Mouse (Mus musculus): ENCODE measurements at regions not wholly inside any gene's neighbourhood (a gene's known extent, or its start where the extent isn't known, plus 50 kb on each side); places are given as distances from the start of the nearest gene placed in this dataset.

DNA sequence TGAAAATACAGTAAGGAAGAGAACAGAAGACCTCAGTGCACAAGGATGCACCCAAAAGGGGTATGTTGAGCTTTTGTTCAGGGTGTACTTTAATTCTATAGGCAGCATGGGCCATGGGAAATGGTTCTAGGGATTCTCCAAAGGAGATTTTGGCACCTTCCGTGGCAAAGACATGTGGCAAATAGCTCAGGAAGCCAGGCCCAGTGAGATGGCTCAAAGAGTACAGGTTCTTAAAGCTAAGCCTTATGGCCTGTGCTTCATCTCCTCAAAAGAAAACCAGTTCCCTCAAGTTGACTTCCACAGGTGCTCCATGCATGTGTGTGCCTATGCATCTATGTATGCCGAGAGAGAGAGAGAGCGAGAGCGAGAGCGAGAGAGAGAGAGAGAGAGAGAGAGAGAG, 112.1 kb downstream of the 3110018I06Rik start:
- Histone ChIP-seq H3K27me3 (no peaks in the 10 kb centered on the region), H3K4me2 (replicated peaks) (no peak overlapping the region), H3K4me3 (no peak overlapping the region), H3K27ac (no peak overlapping the region), H3K4me1 (no peaks in the 10 kb centered on the region), H3K9me3 (replicated peaks) (no peaks in the 10 kb centered on the region), H3K9ac (no peak overlapping the region), H3K36me3 (no peaks in the 10 kb centered on the region)
- no peak for ATAC-seq (ENCODE audit: low FRiP score)
- 94% methylated on average over 5 of the region's 5 CpGs for WGBS

DNA sequence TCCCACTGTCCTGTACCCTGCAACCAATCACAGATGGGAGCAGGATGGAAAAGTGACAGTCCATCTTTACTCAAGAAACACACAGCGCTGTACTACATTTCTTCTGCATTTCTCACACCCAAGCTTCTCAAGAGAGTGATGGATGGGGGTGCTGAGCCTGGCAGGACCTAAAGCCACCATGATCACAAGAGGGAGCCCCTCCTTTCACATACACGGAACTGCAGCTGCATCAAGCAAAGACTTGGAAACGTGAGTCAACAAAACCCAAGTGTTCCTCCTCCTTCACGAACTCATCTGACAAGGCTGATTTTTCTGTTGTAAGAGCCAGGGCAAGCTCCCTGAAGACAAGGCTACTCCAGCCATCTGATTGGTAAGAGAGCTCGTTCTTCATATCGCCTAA, 120.5 kb downstream of the 3110018I06Rik start:
- Histone ChIP-seq H3K27me3 (no peaks in the 10 kb centered on the region), H3K27ac (no peak overlapping the region), H3K4me2 (replicated peaks) (no peak overlapping the region), H3K36me3 (no peaks in the 10 kb centered on the region), H3K4me3 (no peak overlapping the region), H3K9ac (no peak overlapping the region), H3K4me1 (no peaks in the 10 kb centered on the region), H3K9me3 (replicated peaks) (no peaks in the 10 kb centered on the region)
- ATAC-seq (ENCODE audit: low FRiP score) = no peak
- WGBS = 78% methylated on average over 6 of the region's 6 CpGs

DNA sequence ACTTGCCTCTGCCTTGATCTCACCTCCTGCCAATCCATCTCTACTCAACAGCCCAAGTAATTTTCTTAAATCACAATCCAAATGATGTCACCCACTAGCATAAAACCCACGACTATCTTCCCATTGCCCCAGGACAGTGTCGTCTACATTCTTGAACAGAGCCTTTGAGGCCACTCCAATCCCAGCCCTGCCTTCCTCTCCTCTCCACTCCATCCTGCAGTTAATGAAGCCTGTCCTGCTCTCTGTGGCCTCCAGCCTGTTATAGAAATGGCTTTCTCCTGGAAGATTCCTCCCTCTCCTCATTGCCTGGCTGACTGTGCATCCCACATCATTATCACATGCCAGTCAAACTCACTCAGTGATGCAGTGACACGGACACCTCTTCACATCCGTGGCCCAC, 121.6 kb downstream of the 3110018I06Rik start:
- Histone ChIP-seq H3K27ac (no peak overlapping the region), H3K9ac (no peak overlapping the region), H3K9me3 (replicated peaks) (no peaks in the 10 kb centered on the region), H3K4me3 (no peak overlapping the region), H3K36me3 (no peaks in the 10 kb centered on the region), H3K4me1 (no peaks in the 10 kb centered on the region), H3K4me2 (replicated peaks) (no peak overlapping the region), H3K27me3 (no peaks in the 10 kb centered on the region)
- 87% methylated on average over 4 of the region's 4 CpGs for WGBS
- ATAC-seq (ENCODE audit: low FRiP score) = no peak

DNA sequence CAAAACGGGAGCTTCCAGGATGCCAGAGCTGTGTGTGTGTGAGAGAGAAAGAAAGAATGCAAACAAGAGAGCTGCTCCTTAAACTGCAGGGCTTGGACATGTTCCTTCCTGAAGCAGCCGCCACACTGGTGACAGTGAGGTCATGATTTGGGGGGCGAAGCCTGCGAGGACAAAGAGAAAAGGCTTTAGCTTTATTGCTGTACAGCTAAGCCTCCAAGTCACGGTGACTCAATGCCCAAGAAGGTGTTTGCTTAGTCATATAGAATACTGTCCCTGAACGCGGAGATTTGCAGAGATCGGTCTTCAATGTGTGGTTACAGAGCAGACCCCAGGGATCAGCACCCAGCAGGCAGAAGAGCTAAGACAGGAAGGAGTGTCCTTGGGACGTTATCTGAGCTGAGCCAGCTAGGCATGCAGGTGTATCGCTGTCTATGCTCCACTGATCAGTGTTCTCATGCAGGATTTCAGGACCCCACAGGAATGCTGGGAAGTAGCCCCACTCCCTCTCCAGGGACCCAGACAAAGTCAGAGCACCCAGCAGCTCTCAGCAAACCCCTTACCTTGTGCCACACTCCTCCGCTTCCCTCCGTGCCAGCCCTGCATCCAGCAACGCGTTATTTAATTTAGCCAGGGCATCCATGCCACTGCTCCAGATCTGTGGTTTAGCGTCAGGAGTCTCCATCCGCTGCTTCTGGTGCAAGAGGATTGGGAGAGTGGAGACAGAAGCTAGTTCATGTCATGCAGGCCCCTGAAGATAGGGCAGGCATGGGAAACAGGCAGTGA, 129.0 kb downstream of the 3110018I06Rik start:
- 80% methylated on average over 16 of the region's 16 CpGs for WGBS
- ATAC-seq (ENCODE audit: low FRiP score) = no peak
- Histone ChIP-seq H3K9me3 (replicated peaks) (no peaks in the 10 kb centered on the region), H3K36me3 (no peaks in the 10 kb centered on the region), H3K4me3 (no peak overlapping the region), H3K27me3 (no peaks in the 10 kb centered on the region), H3K4me2 (replicated peaks) (no peak overlapping the region), H3K4me1 (no peaks in the 10 kb centered on the region), H3K9ac (no peak overlapping the region), H3K27ac (no peak overlapping the region)

DNA sequence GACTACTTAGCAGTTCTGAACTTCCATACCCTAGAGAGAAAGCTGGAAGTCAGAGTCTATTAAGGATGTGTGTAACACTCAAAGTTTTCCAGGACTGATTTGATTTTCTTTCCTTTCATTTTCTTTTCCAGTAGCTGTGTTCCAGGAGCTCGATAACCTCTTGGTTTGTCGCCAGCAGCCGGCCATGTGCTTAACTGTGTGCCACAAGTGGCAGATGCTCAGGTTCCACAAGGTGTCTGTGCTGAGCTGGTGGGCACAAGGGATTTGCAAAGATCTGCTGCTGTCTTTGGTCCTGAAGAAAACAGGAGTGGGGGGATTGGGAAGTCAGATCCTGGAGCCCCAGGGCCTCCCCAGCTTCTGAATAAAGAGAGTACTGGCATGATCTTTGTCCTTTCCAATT, 136.0 kb downstream of the 3110018I06Rik start:
- Histone ChIP-seq H3K4me2 (replicated peaks) (no peak overlapping the region), H3K27me3 (no peaks in the 10 kb centered on the region), H3K4me1 (peaks cover 5% of the 10 kb centered on the region; the same call in 1 of the 2 replicates), H3K4me3 (no peak overlapping the region), H3K36me3 (no peaks in the 10 kb centered on the region), H3K27ac (no peak overlapping the region), H3K9me3 (replicated peaks) (no peaks in the 10 kb centered on the region), H3K9ac (no peak overlapping the region)
- WGBS = 72% methylated on average over 3 of the region's 3 CpGs
- no peak for ATAC-seq (ENCODE audit: low FRiP score)

DNA sequence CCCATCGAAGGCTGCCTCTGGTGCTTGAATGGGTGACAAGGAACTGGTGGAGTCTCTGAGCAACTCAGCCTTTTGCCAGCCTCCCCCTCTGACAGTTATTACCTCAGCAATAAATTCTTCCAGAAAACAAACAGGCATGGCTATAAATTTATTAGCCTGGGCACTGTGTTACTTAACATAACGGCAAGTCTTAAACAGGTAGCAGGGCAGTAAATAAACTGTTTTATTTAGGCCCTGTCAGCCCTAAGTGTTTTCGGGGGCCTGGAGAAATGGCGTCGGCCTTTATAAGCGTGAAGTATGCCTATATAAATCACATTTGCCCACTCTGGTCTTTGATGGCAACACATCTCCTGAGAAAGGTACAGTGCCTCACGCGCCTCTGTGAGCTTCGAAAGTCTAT, 159.6 kb downstream of the 3110018I06Rik start:
- no peak overlapping the region for H3K9ac ChIP-seq
- H3K4me3 ChIP-seq = no peak overlapping the region
- no peak overlapping the region for H3K27ac ChIP-seq
- no peak for ATAC-seq (ENCODE audit: low FRiP score)
- H3K27me3 ChIP-seq = no peaks in the 10 kb centered on the region
- H3K4me2 ChIP-seq (replicated peaks) = no peak overlapping the region
- WGBS = 93% methylated on average over 9 of the region's 9 CpGs
- H3K36me3 ChIP-seq = no peaks in the 10 kb centered on the region
- H3K4me1 ChIP-seq = peaks cover 9% of the 10 kb centered on the region
- no peaks in the 10 kb centered on the region for H3K9me3 ChIP-seq (replicated peaks)

DNA sequence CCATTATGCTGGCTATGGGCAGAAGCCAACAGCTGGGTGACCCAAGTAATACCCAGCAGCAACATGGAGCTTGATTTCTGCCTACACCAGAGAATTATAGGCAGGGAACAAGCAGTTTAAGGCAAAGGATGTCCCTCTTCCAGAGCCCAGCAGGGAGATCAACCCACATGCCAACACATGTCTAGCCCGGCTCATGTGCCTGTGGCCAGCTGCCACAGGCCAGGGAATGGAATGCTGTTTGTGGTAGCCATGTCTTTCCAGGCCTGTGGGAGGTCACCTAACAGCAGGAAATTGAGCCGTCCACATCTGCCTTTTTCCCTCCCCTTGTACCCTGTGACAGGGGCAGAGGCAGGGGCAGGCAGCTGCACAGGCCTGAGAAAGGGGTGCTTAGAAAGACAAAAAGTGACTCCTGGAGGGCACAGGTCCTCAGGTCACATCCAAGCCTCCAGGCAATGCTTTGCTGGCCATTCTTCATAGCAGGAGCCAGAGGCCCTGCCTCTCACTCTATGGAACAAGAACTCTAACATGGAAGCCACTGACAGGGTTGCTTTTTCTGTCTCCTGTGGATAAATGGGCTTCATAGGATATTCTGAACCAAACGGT, 163.8 kb downstream of the 3110018I06Rik start:
- WGBS = 28% methylated on average over 3 of the region's 3 CpGs
- Histone ChIP-seq H3K4me2 (replicated peaks) (no peak overlapping the region), H3K9ac (no peak overlapping the region)

DNA sequence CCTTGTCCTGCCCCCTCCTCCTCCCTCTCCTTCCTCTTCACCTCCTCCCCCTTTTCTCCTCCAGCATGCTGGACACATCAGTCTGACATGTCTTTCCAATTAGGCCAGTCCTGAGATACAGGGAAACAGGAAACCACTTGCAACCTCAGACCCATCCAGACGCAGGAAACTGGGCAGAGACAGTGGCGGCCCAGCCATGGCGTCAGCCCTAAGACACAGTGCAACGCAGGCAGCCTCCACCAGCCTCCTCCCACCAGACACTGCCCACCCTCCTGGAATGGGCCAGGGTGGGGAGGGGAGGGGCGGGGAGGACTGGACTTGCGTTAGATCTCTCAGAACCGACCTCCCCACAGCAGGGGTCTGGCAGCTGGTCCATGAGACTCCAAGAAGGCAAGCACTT, 164.7 kb downstream of the 3110018I06Rik start:
- WGBS = 21% methylated on average over 6 of the region's 7 CpGs
- no peak overlapping the region for H3K27ac ChIP-seq
- no peak for ATAC-seq (ENCODE audit: low FRiP score)

More for the DNA sequence above, 163.8 kb downstream of the 3110018I06Rik start:
- no peak for ATAC-seq (ENCODE audit: low FRiP score)
- Histone ChIP-seq H3K9me3 (replicated peaks) (no peaks in the 10 kb centered on the region), H3K27ac (no peak overlapping the region), H3K4me3 (no peak overlapping the region), H3K4me1 (peaks cover 19% of the 10 kb centered on the region), H3K27me3 (no peaks in the 10 kb centered on the region), H3K36me3 (no peaks in the 10 kb centered on the region)

DNA sequence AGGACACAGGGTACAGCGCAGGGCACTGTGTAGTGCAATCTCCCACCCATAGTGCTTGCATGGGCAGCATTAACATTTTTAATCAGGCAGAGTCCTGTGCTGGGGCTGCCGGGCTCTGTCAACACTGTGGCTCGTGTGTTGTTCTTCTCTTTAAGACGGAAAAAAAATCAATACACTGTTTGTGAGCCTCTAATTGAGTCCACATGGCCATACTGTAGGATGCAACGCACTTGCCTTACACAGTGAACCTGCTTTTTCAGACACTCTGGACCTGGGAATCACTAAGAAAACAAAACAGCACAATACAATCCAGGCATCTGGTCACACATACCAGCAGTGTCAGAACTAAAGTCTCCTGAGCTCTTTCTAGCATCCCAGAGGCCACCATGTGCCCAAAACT, 168.4 kb downstream of the 3110018I06Rik start:
- WGBS = 48% methylated on average over 5 of the region's 5 CpGs

More for the DNA sequence above, 164.7 kb downstream of the 3110018I06Rik start:
- Histone ChIP-seq H3K27me3 (no peaks in the 10 kb centered on the region), H3K4me3 (no peak overlapping the region), H3K36me3 (no peaks in the 10 kb centered on the region), H3K9me3 (replicated peaks) (no peaks in the 10 kb centered on the region), H3K4me1 (peaks cover 26% of the 10 kb centered on the region), H3K9ac (no peak overlapping the region), H3K4me2 (replicated peaks) (peak overlapping the region; percentile 22; the same call in 1 of the 2 replicates)

DNA sequence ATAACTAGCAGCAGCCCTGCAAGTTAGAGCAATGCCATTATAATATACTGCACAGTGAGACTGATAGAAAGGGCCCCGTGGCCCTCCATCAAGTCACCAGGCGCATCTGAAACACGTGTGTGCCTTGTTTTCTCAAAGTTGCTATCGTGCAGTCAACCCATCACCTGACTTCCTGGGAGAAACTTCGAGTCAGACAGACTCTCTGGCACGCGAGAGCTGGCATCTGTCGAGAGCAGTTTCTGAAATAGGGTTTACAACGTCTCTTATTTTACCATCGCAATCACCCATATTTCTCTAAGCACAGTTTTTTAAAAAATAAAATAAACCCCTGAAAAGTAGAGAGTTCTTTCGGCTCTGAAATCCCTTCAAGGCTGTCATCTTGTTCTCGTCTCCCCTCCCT, 169.8 kb downstream of the 3110018I06Rik start:
- H3K36me3 ChIP-seq = no peaks in the 10 kb centered on the region
- H3K27me3 ChIP-seq = no peaks in the 10 kb centered on the region
- H3K9me3 ChIP-seq (replicated peaks) = no peaks in the 10 kb centered on the region
- H3K4me3 ChIP-seq = no peak overlapping the region
- no peak for ATAC-seq (ENCODE audit: low FRiP score)
- H3K4me1 ChIP-seq = peaks cover 26% of the 10 kb centered on the region
- no peak overlapping the region for H3K27ac ChIP-seq
- 78% methylated on average over 12 of the region's 12 CpGs for WGBS
- H3K4me2 ChIP-seq (replicated peaks) = no peak overlapping the region
- H3K9ac ChIP-seq = no peak overlapping the region

More for the DNA sequence above, 168.4 kb downstream of the 3110018I06Rik start:
- H3K9ac ChIP-seq = no peak overlapping the region
- no peaks in the 10 kb centered on the region for H3K9me3 ChIP-seq (replicated peaks)
- no peak overlapping the region for H3K27ac ChIP-seq
- no peaks in the 10 kb centered on the region for H3K36me3 ChIP-seq
- H3K4me2 ChIP-seq (replicated peaks) = no peak overlapping the region
- H3K27me3 ChIP-seq = no peaks in the 10 kb centered on the region
- H3K4me3 ChIP-seq = no peak overlapping the region
- peaks cover 37% of the 10 kb centered on the region for H3K4me1 ChIP-seq
- no peak for ATAC-seq (ENCODE audit: low FRiP score)

DNA sequence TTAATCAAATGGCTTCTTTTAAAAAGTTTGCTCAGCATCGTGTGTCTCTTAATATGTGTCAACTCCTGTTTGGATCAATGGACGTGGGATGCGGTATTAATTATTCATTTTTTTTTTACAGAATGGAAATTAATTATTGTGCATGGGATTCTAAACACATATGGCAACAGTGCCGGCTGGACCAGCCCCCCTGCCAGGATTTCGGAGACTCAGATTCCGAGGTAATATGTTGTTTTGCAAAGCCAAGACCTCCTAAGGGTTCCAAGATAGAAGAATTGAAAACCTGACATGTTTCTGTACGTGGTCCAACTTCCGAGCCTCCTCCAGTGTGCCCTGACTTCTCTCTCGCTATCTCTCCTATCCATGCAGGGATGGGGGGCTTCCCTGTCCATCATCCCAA, 170.4 kb downstream of the 3110018I06Rik start:
- H3K36me3 ChIP-seq = no peaks in the 10 kb centered on the region
- no peak overlapping the region for H3K4me2 ChIP-seq (replicated peaks)
- peaks cover 25% of the 10 kb centered on the region for H3K4me1 ChIP-seq
- H3K4me3 ChIP-seq = no peak overlapping the region
- H3K9me3 ChIP-seq (replicated peaks) = no peaks in the 10 kb centered on the region
- ATAC-seq (ENCODE audit: low FRiP score) = no peak
- no peaks in the 10 kb centered on the region for H3K27me3 ChIP-seq
- H3K9ac ChIP-seq = no peak overlapping the region
- WGBS = 40% methylated on average over 9 of the region's 9 CpGs
- H3K27ac ChIP-seq = no peak overlapping the region

DNA sequence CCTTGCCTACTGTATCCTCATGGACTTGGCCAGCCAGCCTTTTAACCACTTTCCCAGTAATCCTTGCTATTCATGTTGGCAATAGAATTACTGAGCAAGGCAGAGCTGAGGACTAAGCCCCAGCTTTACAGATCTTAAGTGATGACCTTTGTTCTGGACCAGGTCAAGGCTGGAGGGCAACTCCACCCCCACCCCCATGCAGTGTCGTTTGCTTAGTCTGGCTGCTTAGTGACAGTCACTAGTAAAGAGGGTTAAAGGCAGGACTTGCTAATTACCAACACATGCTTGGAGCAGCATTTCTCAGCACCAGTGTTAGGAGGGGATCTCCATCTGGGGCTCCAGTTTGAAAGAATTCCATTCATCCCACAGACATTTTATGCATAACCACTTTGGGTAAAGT, 174.2 kb downstream of the 3110018I06Rik start:
- no peak overlapping the region for H3K4me3 ChIP-seq
- peaks cover 17% of the 10 kb centered on the region for H3K4me1 ChIP-seq
- H3K9me3 ChIP-seq (replicated peaks) = no peaks in the 10 kb centered on the region
- H3K9ac ChIP-seq = no peak overlapping the region
- H3K27ac ChIP-seq = no peak overlapping the region
- no peak for ATAC-seq (ENCODE audit: low FRiP score)
- H3K36me3 ChIP-seq = no peaks in the 10 kb centered on the region
- WGBS = 0% methylated on average over 1 of the region's 1 CpGs
- H3K4me2 ChIP-seq (replicated peaks) = no peak overlapping the region
- H3K27me3 ChIP-seq = no peaks in the 10 kb centered on the region

DNA sequence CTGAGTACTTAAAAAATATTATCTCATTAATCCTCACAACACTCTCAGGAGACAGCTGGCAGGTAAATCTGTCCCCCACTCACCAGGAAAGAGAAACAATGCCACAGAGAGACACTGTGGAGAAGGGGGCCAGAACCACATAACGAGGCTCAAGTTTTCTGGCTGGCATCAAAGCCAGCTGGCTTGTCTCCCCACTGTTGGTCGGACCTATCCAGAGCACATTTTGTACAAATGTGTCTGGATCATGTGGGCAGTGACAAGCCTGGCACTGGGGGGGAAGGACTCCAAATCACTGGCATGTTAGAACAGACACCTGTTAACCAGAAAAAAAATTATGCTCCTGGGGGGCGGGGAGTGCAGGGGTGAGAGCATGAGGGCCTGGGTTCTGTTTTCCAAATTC, 179.4 kb downstream of the 3110018I06Rik start:
- 91% methylated on average over 3 of the region's 3 CpGs for WGBS
- no peak for ATAC-seq (ENCODE audit: low FRiP score)
- H3K27me3 ChIP-seq = no peaks in the 10 kb centered on the region
- H3K9me3 ChIP-seq (replicated peaks) = no peaks in the 10 kb centered on the region
- no peaks in the 10 kb centered on the region for H3K36me3 ChIP-seq
- no peak overlapping the region for H3K9ac ChIP-seq
- no peak overlapping the region for H3K27ac ChIP-seq
- H3K4me2 ChIP-seq (replicated peaks) = no peak overlapping the region
- no peaks in the 10 kb centered on the region; the same call in 1 of the 2 replicates for H3K4me1 ChIP-seq
- H3K4me3 ChIP-seq = no peak overlapping the region

All from hindbrain, embryonic 12.5 days (tissue).